Mouse (Mus musculus) lung, postnatal 0 days (tissue): ENCODE data around the gene Pdx1.

Experiments
- CTCF ChIP-seq: IDR thresholded peaks from 2 replicates; pipeline ENCODE4 v1.5.1; 2016; ENCODE audit warnings: antibody characterized with exemption, mild to moderate bottlenecking
- EP300 ChIP-seq: IDR thresholded peaks from 2 replicates; pipeline ENCODE4 v1.6.1; 2016; ENCODE audit warnings: antibody characterized with exemption, mild to moderate bottlenecking, control low read depth

DNA sequence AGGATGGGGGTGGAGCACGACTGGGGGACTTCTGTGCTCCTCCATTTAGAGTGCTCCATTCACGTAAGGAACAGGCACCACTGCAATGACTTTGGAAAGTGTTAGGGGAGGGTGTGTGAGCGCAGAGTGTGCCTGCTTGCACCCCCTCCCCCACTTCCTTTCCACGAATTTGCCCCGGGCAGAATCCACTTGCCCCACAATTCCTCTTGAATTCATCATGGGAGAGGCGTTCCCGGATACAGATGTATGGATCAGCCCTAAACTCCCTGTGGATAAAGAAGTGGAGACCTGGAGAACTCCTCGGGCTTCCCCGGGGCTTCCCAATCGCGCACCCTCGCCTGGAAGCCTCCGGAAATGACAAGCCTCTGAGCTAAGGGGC lies 7.8 kb downstream of the Pdx1 start:
- TF ChIP-seq EP300 (no peak), CTCF (no peak)
